ENCODE assay signal across 9 mouse cellular contexts in genomic region chr3:102249401-102249991, GRCm38 (mm10). TPM values are rescaled to one million over a fixed set of nuclear protein-coding genes. Genes with fewer than 3 reads are reported as not detected.
DNase-seq lines count a peak whose midpoint lies in the region; ATAC-seq and TF ChIP-seq lines count a peak whose summit lies in the region.
"Had no signal": no experiment of that assay in that cellular context is flagged by ENCODE, and none has a peak within 500 bp of the region (broad histone marks: within the 10 kb centered on the region; RNA-seq: fewer than 3 reads in every experiment).

No protein-coding gene starts in this region.

- TF ChIP-seq CTCF in heart, postnatal 0 days (IDR thresholded peaks at IDR 0.05; ENCODE audit: low read depth): peak; percentile 94

- H3K27me3 ChIP-seq in heart, postnatal 0 days (ENCODE audit: control insufficient read depth, insufficient read depth, low read length): no peaks in the 10 kb centered on the region
- H3K27me3 ChIP-seq: limb, embryonic 15.5 days had no signal

- no peak overlapping the region for H3K4me3 ChIP-seq in heart, postnatal 0 days (ENCODE audit: low read depth, low read length)
- H3K4me3 ChIP-seq: limb, embryonic 15.5 days had no signal

- no peak overlapping the region for H3K4me2 ChIP-seq in heart, postnatal 0 days (ENCODE audit: low read depth, low read length)
- H3K4me2 ChIP-seq: limb, embryonic 15.5 days had no signal

- 0 out of 2 replicates have a peak, but pooled peaks have one; percentile 30 for ATAC-seq in heart, postnatal 0 days (ENCODE audit: insufficient read depth, low read depth)
- no peak for ATAC-seq in monocyte, adult 5-6 weeks (replicated peaks; ENCODE audit: insufficient number of reproducible peaks, low FRiP score, low TSS enrichment, poor library complexity, severe bottlenecking)

- TF ChIP-seq EP300 in heart, postnatal 0 days (IDR thresholded peaks at IDR 0.05; ENCODE audit: low read depth): no peak

- peak; percentile 34 to 40 for DNase-seq in urinary bladder, adult 18-20 months (ENCODE audit: low spot score in 2 of 2)
- no peak for DNase-seq in urinary bladder, adult 2 months (ENCODE audit: low spot score)
- peak; percentile 72 for DNase-seq in embryo, embryonic 11 days
- DNase-seq in heart, postnatal 0 days (ENCODE audit: low spot score): peak; percentile 62
- peak; percentile 55 to 79 for DNase-seq in layer of hippocampus, adult 8-10 months (ENCODE audit: low spot score in 2 of 2)
- peak; percentile 52 for DNase-seq in lung, postnatal 25 days (ENCODE audit: low spot score)
- peak; percentile 81 to 83 for DNase-seq in right cerebral cortex, postnatal 10 days (ENCODE audit: low spot score in 2 of 2)

- H3K9me3 ChIP-seq in heart, postnatal 0 days (replicated peaks; ENCODE audit: control insufficient read depth, low read length): 0 out of 2 replicates have a peak, but pooled peaks cover 3% of the 10 kb centered on the region
- H3K9me3 ChIP-seq: limb, embryonic 15.5 days had no signal

- H3K9ac ChIP-seq in heart, postnatal 0 days (replicated peaks; ENCODE audit: low read depth, low read length): no peak overlapping the region
- H3K9ac ChIP-seq: limb, embryonic 15.5 days had no signal

- no peak overlapping the region for H3K27ac ChIP-seq in heart, postnatal 0 days (ENCODE audit: low read depth)
- H3K27ac ChIP-seq: limb, embryonic 15.5 days had no signal

- H3K4me1 ChIP-seq in heart, postnatal 0 days (ENCODE audit: control insufficient read depth, insufficient read depth): peaks cover 3% of the 10 kb centered on the region; the same call in 1 of the 2 replicates

- WGBS in heart, postnatal 0 days: 52% methylated on average over 9 of the region's 9 CpGs

- no peaks in the 10 kb centered on the region for H3K36me3 ChIP-seq in heart, postnatal 0 days (replicated peaks; ENCODE audit: control insufficient read depth, insufficient read depth, low read length)
- H3K36me3 ChIP-seq: limb, embryonic 15.5 days had no signal

RNA-seq across cellular contexts. Expression of gene Vangl1, which starts 45.0 kb away (rescaled TPM):
- polyA plus RNA-seq in urinary bladder, adult 2 months (2012; rRNA removed): 22.2 and 30.7 TPM in 2 replicates
- 25.5 and 37.5 TPM in 2 replicates for total RNA-seq in heart, postnatal 0 days (2014; rRNA removed; ENCODE audit: low replicate concordance)
- 10.8 and 12.4 TPM in 2 replicates for polyA plus RNA-seq in heart, postnatal 0 days (2015; fragmentation: Nextera tagmentation; extraction: Ambion mirVana)
- 1 to 10 TPM; 5.1 to 8.7 (median 5.4) TPM for total RNA-seq in layer of hippocampus, adult 8-10 months (2022)
- total RNA-seq in monocyte, adult 5-6 weeks (2017): 1.4 TPM in 1 of 3 replicates, not detected in the others
